Mouse (Mus musculus) forebrain, embryonic 11.5 days (tissue): ENCODE data around the gene Ankrd39. TPM values are rescaled to one million over a fixed set of nuclear protein-coding genes. Genes with fewer than 3 reads are reported as not detected.

Experiments
- ATAC-seq: fragments of 200-750 bp; cut with Nextera tagmentation; replicated peaks from 2 replicates; pipeline ENCODE4 v1.8.0; 2017; ENCODE audit warnings: moderate TSS enrichment; ENCODE audit not compliant: low FRiP score
- DNase-seq: peaks from one replicate; pipeline ENCODE4 v3.0.0-alpha.2; 2017; ENCODE audit warnings: low spot score
- H3K27ac ChIP-seq: fragments of 300-500 bp; sonication (generic); 2 replicates; pipeline ENCODE4 v1.5.1; 2014; ENCODE audit warnings: low read depth, low read length
- H3K27me3 ChIP-seq: fragments of 300-500 bp; sonication (generic); 2 replicates; pipeline ENCODE4 v1.6.1; 2014; ENCODE audit warnings: mild to moderate bottlenecking, low read length, mixed read lengths; ENCODE audit not compliant: control insufficient read depth, insufficient read depth
- H3K36me3 ChIP-seq: fragments of 300-500 bp; sonication (generic); 2 replicates; pipeline ENCODE4 v1.6.1; 2014; ENCODE audit warnings: mild to moderate bottlenecking, low read length, moderate library complexity, mixed read lengths; ENCODE audit not compliant: control insufficient read depth, insufficient read depth
- H3K4me1 ChIP-seq: fragments of 300-500 bp; sonication (generic); replicated peaks from 2 replicates; pipeline ENCODE4 v1.6.1; 2014; ENCODE audit warnings: low read length, mixed read lengths; ENCODE audit not compliant: control insufficient read depth, insufficient read depth
- H3K4me2 ChIP-seq: fragments of 300-500 bp; sonication (generic); 2 replicates; pipeline ENCODE4 v1.6.1; 2014; ENCODE audit warnings: low read depth, mild to moderate bottlenecking, low read length, moderate library complexity, mixed read lengths; ENCODE audit not compliant: severe bottlenecking
- H3K4me3 ChIP-seq: fragments of 300-500 bp; sonication (generic); 2 replicates; pipeline ENCODE4 v1.5.1; 2014; ENCODE audit warnings: low read depth, low read length
- H3K9ac ChIP-seq: fragments of 300-500 bp; sonication (generic); 2 replicates; pipeline ENCODE4 v1.6.1; 2014; ENCODE audit warnings: low read length
- H3K9me3 ChIP-seq: fragments of 300-500 bp; sonication (generic); 2 replicates; pipeline ENCODE4 v1.6.1; 2016; ENCODE audit warnings: low read length, mixed read lengths; ENCODE audit not compliant: control insufficient read depth
- WGBS: fragments of 180-500 bp; shearing (Covaris S2); extraction: QIAGEN DNeasy Blood & Tissue Kit; methylation state at CpG from one replicate; pipeline ENCODE4 v1.1.7; 2014; 5-methylcytosine and 5-hydroxymethylcytosine counted together
- polyA plus RNA-seq: library from polyadenylated mRNA; unstranded; fragments of >200 nt; fragmentation: Nextera tagmentation; extraction: Ambion mirVana; gene quantifications from 2 replicates; pipeline ENCODE4 v1.2.1, GENCODE M21; 2014

Ankrd39 gene
- 18.7 and 20.8 TPM in 2 replicates for polyA plus RNA-seq

GRCm38 (mm10) chr1:36546888-36547471 lies at the start of gene Ankrd39:
Gene Ankrd39 (minus strand): TSS chr1:36547445.
- Histone ChIP-seq H3K4me3 (peak within 1 kb of the TSS; percentile 59), H3K4me1 (peaks cover 13% of the 10 kb centered on the region), H3K9me3 (no peaks in the 10 kb centered on the region), H3K27ac (peak within 1 kb of the TSS; percentile 57; the same call in 1 of the 2 replicates), H3K9ac (peak within 1 kb of the TSS; percentile 75), H3K27me3 (no peaks in the 10 kb centered on the region), H3K4me2 (peak within 1 kb of the TSS; percentile 73), H3K36me3 (peaks cover 27% of the 10 kb centered on the region)
- DNase-seq (peak; percentile 97), ATAC-seq (peak; percentile 98)
- WGBS = under 1% methylated on average over 43 of the region's 43 CpGs

GRCm38 (mm10) chr1:36596114-36596513 lies 48.9 kb upstream of the Ankrd39 start:
- ATAC-seq (peak; percentile 71; the same call in 1 of the 2 replicates), DNase-seq (peak; percentile 61)
- WGBS = 15% methylated on average over 4 of the region's 4 CpGs
- H3K27me3 ChIP-seq = no peaks in the 10 kb centered on the region
- no peak overlapping the region for H3K4me2 ChIP-seq
- no peak overlapping the region for H3K27ac ChIP-seq
- no peaks in the 10 kb centered on the region; the same call in 1 of the 2 replicates for H3K4me1 ChIP-seq
- H3K36me3 ChIP-seq = no peaks in the 10 kb centered on the region
- no peak overlapping the region for H3K4me3 ChIP-seq
- H3K9ac ChIP-seq = no peak overlapping the region
- no peaks in the 10 kb centered on the region for H3K9me3 ChIP-seq

GRCm38 (mm10) chr1:36595167-36595931 lies 48.1 kb upstream of the Ankrd39 start:
- DNase-seq = no peak
- H3K36me3 ChIP-seq = no peaks in the 10 kb centered on the region
- no peak for ATAC-seq
- H3K9me3 ChIP-seq = no peaks in the 10 kb centered on the region
- no peaks in the 10 kb centered on the region; the same call in 1 of the 2 replicates for H3K4me1 ChIP-seq
- H3K9ac ChIP-seq = no peak overlapping the region
- no peak overlapping the region for H3K27ac ChIP-seq
- no peaks in the 10 kb centered on the region for H3K27me3 ChIP-seq
- no peak overlapping the region for H3K4me3 ChIP-seq
- no peak overlapping the region for H3K4me2 ChIP-seq
- 71% methylated on average over 10 of the region's 10 CpGs for WGBS

- no peak overlapping the region for H3K27ac ChIP-seq
- WGBS = 9% methylated on average over 1 of the region's 1 CpGs
Measured at GRCm38 (mm10) chr1:36593099-36593498, 45.9 kb upstream of the Ankrd39 start.

GRCm38 (mm10) chr1:36591408-36591807 lies 44.2 kb upstream of the Ankrd39 start:
- ATAC-seq = no peak
- H3K27ac ChIP-seq = no peak overlapping the region
- no peaks in the 10 kb centered on the region for H3K27me3 ChIP-seq
- WGBS = 93% methylated on average over 2 of the region's 2 CpGs
- no peak for DNase-seq
- no peaks in the 10 kb centered on the region for H3K36me3 ChIP-seq
- no peak overlapping the region for H3K4me2 ChIP-seq
- no peak overlapping the region for H3K9ac ChIP-seq
- H3K9me3 ChIP-seq = no peaks in the 10 kb centered on the region
- H3K4me1 ChIP-seq = no peaks in the 10 kb centered on the region; the same call in 1 of the 2 replicates
- H3K4me3 ChIP-seq = no peak overlapping the region

More at GRCm38 (mm10) chr1:36593099-36593498, 45.9 kb upstream of the Ankrd39 start:
- Histone ChIP-seq H3K36me3 (no peaks in the 10 kb centered on the region), H3K4me1 (no peaks in the 10 kb centered on the region; the same call in 1 of the 2 replicates), H3K9me3 (no peaks in the 10 kb centered on the region), H3K27me3 (no peaks in the 10 kb centered on the region), H3K9ac (no peak overlapping the region), H3K4me2 (no peak overlapping the region), H3K4me3 (no peak overlapping the region)
- no peak for DNase-seq
- ATAC-seq = no peak

- Histone ChIP-seq H3K27me3 (no peaks in the 10 kb centered on the region), H3K9ac (no peak overlapping the region), H3K4me3 (no peak overlapping the region), H3K4me2 (no peak overlapping the region), H3K9me3 (no peaks in the 10 kb centered on the region), H3K27ac (no peak overlapping the region), H3K4me1 (no peaks in the 10 kb centered on the region; the same call in 1 of the 2 replicates), H3K36me3 (no peaks in the 10 kb centered on the region)
- ATAC-seq (no peak), DNase-seq (no peak)
- 69% methylated on average over 9 of the region's 9 CpGs for WGBS
Measured at GRCm38 (mm10) chr1:36590664-36591063, 43.4 kb upstream of the Ankrd39 start.

GRCm38 (mm10) chr1:36589486-36589885 lies 42.2 kb upstream of the Ankrd39 start:
- DNase-seq (no peak), ATAC-seq (no peak)
- no peak overlapping the region for H3K9ac ChIP-seq
- no peaks in the 10 kb centered on the region for H3K9me3 ChIP-seq
- H3K27ac ChIP-seq = no peak overlapping the region
- H3K4me1 ChIP-seq = no peaks in the 10 kb centered on the region; the same call in 1 of the 2 replicates
- no peak overlapping the region for H3K4me2 ChIP-seq
- no peak overlapping the region for H3K4me3 ChIP-seq
- no peaks in the 10 kb centered on the region for H3K27me3 ChIP-seq
- WGBS = 48% methylated on average over 6 of the region's 6 CpGs
- no peaks in the 10 kb centered on the region for H3K36me3 ChIP-seq

- ATAC-seq (peak; percentile 58; the same call in 1 of the 2 replicates), DNase-seq (peak; percentile 60)
- no peak overlapping the region for H3K27ac ChIP-seq
- WGBS = 66% methylated on average over 13 of the region's 13 CpGs
- no peak overlapping the region for H3K4me3 ChIP-seq
- no peaks in the 10 kb centered on the region for H3K9me3 ChIP-seq
- no peaks in the 10 kb centered on the region; the same call in 1 of the 2 replicates for H3K4me1 ChIP-seq
- H3K27me3 ChIP-seq = no peaks in the 10 kb centered on the region
- no peaks in the 10 kb centered on the region for H3K36me3 ChIP-seq
- no peak overlapping the region for H3K4me2 ChIP-seq
- H3K9ac ChIP-seq = no peak overlapping the region
Measured at GRCm38 (mm10) chr1:36588476-36589450, 41.5 kb upstream of the Ankrd39 start.
